Mouse (Mus musculus): ENCODE data around the gene Atp13a1. TPM values are rescaled to one million over a fixed set of nuclear protein-coding genes. Genes with fewer than 3 reads are reported as not detected.

Atp13a1 gene
- total RNA-seq (2014; rRNA removed) (85.9 and 93.1 TPM in 2 replicates), polyA plus RNA-seq (2015; fragmentation: Nextera tagmentation; extraction: Ambion mirVana) (38.9 and 39.1 TPM in 2 replicates)

- Histone ChIP-seq H3K9me3 (ENCODE audit: low read length) (no peaks in the 10 kb centered on the region), H3K36me3 (ENCODE audit: insufficient read depth, low read length) (peaks cover 11% of the 10 kb centered on the region), H3K4me3 (ENCODE audit: low read length) (peak within 1 kb of the TSS; percentile 91), H3K27ac (peak within 1 kb of the TSS; percentile 87), H3K4me2 (ENCODE audit: low read depth, low read length) (peak within 1 kb of the TSS; percentile 86), H3K9ac (replicated peaks; ENCODE audit: low read length) (peak within 1 kb of the TSS; percentile 94), H3K4me1 (ENCODE audit: insufficient read depth, low read length) (peaks cover 15% of the 10 kb centered on the region; the same call in 1 of the 2 replicates), H3K27me3 (ENCODE audit: insufficient read depth, low read length) (no peaks in the 10 kb centered on the region)
- WGBS = under 1% methylated on average over 38 of the region's 38 CpGs
- ATAC-seq = peak; percentile 96
- TF ChIP-seq CTCF (IDR thresholded peaks at IDR 0.05; ENCODE audit: low read depth) = peak; percentile 33; the same call in 1 of the 2 replicates
- DNase-seq (ENCODE audit: low spot score) = peak; percentile 93
Observed at GRCm38 (mm10) chr8:69790773-69791367, at the start of gene Atp13a1, which contains the start of gene Zfp866. Atp13a1 (plus strand) TSS chr8:69791163. Zfp866 (minus strand) TSS chr8:69791178.

GRCm38 (mm10) chr8:69741231-69741630 lies 49.7 kb upstream of the Atp13a1 start:
- ATAC-seq = no peak
- no peak overlapping the region for H3K9ac ChIP-seq (replicated peaks; ENCODE audit: low read length)
- WGBS = 85% methylated on average over 2 of the region's 2 CpGs

GRCm38 (mm10) chr8:69749544-69750454 lies 41.2 kb upstream of the Atp13a1 start, which contains the start of gene Zfp963:
Zfp963 (minus strand) TSS chr8:69749970.
- H3K27ac ChIP-seq = peak within 1 kb of the TSS; percentile 100
- peak within 1 kb of the TSS; percentile 74 for H3K4me3 ChIP-seq (ENCODE audit: low read length)
- H3K4me1 ChIP-seq (ENCODE audit: insufficient read depth, low read length) = peaks cover 5% of the 10 kb centered on the region; the same call in 1 of the 2 replicates
- no peaks in the 10 kb centered on the region for H3K36me3 ChIP-seq (ENCODE audit: insufficient read depth, low read length)
- no peaks in the 10 kb centered on the region for H3K27me3 ChIP-seq (ENCODE audit: insufficient read depth, low read length)
- 3% methylated on average over 48 of the region's 48 CpGs for WGBS
- H3K9me3 ChIP-seq (ENCODE audit: low read length) = no peaks in the 10 kb centered on the region
- peak within 1 kb of the TSS; percentile 79 for H3K9ac ChIP-seq (replicated peaks; ENCODE audit: low read length)
- DNase-seq (ENCODE audit: low spot score) (peak; percentile 97), ATAC-seq (peak; percentile 99)
- H3K4me2 ChIP-seq (ENCODE audit: low read depth, low read length) = peak within 1 kb of the TSS; percentile 49
- no peak for TF ChIP-seq CTCF (IDR thresholded peaks at IDR 0.05; ENCODE audit: low read depth)

More at GRCm38 (mm10) chr8:69741231-69741630, 49.7 kb upstream of the Atp13a1 start:
- H3K27ac ChIP-seq = no peak overlapping the region
- H3K27me3 ChIP-seq (ENCODE audit: insufficient read depth, low read length) = no peaks in the 10 kb centered on the region
- no peak for TF ChIP-seq CTCF (IDR thresholded peaks at IDR 0.05; ENCODE audit: low read depth)
- H3K36me3 ChIP-seq (ENCODE audit: insufficient read depth, low read length) = peaks cover 5% of the 10 kb centered on the region; the same call in 1 of the 2 replicates
- no peak for DNase-seq (ENCODE audit: low spot score)
- H3K4me1 ChIP-seq (ENCODE audit: insufficient read depth, low read length) = no peaks in the 10 kb centered on the region
- no peak overlapping the region for H3K4me3 ChIP-seq (ENCODE audit: low read length)
- no peak overlapping the region for H3K4me2 ChIP-seq (ENCODE audit: low read depth, low read length)
- no peaks in the 10 kb centered on the region for H3K9me3 ChIP-seq (ENCODE audit: low read length)

GRCm38 (mm10) chr8:69752437-69752836 lies 38.5 kb upstream of the Atp13a1 start:
- no peaks in the 10 kb centered on the region for H3K27me3 ChIP-seq (ENCODE audit: insufficient read depth, low read length)
- ATAC-seq (no peak), DNase-seq (ENCODE audit: low spot score) (no peak)
- H3K36me3 ChIP-seq (ENCODE audit: insufficient read depth, low read length) = no peaks in the 10 kb centered on the region
- H3K9ac ChIP-seq (replicated peaks; ENCODE audit: low read length) = no peak overlapping the region
- TF ChIP-seq CTCF (IDR thresholded peaks at IDR 0.05; ENCODE audit: low read depth) = no peak
- no peak overlapping the region for H3K27ac ChIP-seq
- no peak overlapping the region for H3K4me2 ChIP-seq (ENCODE audit: low read depth, low read length)
- H3K4me1 ChIP-seq (ENCODE audit: insufficient read depth, low read length) = peaks cover 5% of the 10 kb centered on the region; the same call in 1 of the 2 replicates
- 92% methylated on average over 2 of the region's 2 CpGs for WGBS
- no peak overlapping the region for H3K4me3 ChIP-seq (ENCODE audit: low read length)
- no peaks in the 10 kb centered on the region for H3K9me3 ChIP-seq (ENCODE audit: low read length)

GRCm38 (mm10) chr8:69758316-69758715 lies 32.6 kb upstream of the Atp13a1 start:
- no peak overlapping the region for H3K27ac ChIP-seq
- no peak overlapping the region for H3K4me3 ChIP-seq (ENCODE audit: low read length)
- no peak overlapping the region for H3K9ac ChIP-seq (replicated peaks; ENCODE audit: low read length)
- no peaks in the 10 kb centered on the region for H3K27me3 ChIP-seq (ENCODE audit: insufficient read depth, low read length)
- ATAC-seq (no peak), DNase-seq (ENCODE audit: low spot score) (no peak)
- peaks cover 7% of the 10 kb centered on the region; the same call in 1 of the 2 replicates for H3K36me3 ChIP-seq (ENCODE audit: insufficient read depth, low read length)
- no peak overlapping the region for H3K4me2 ChIP-seq (ENCODE audit: low read depth, low read length)
- no peaks in the 10 kb centered on the region for H3K4me1 ChIP-seq (ENCODE audit: insufficient read depth, low read length)
- WGBS = 97% methylated on average over 5 of the region's 5 CpGs
- no peaks in the 10 kb centered on the region for H3K9me3 ChIP-seq (ENCODE audit: low read length)
- peak; percentile 28; the same call in 1 of the 2 replicates for TF ChIP-seq CTCF (IDR thresholded peaks at IDR 0.05; ENCODE audit: low read depth)

GRCm38 (mm10) chr8:69761814-69762445 lies 29.0 kb upstream of the Atp13a1 start:
- no peak overlapping the region for H3K4me3 ChIP-seq (ENCODE audit: low read length)
- no peaks in the 10 kb centered on the region for H3K4me1 ChIP-seq (ENCODE audit: insufficient read depth, low read length)
- no peaks in the 10 kb centered on the region for H3K27me3 ChIP-seq (ENCODE audit: insufficient read depth, low read length)
- 88% methylated on average over 4 of the region's 4 CpGs for WGBS
- DNase-seq (ENCODE audit: low spot score) (no peak), ATAC-seq (no peak)
- no peaks in the 10 kb centered on the region for H3K9me3 ChIP-seq (ENCODE audit: low read length)
- no peak overlapping the region for H3K4me2 ChIP-seq (ENCODE audit: low read depth, low read length)
- H3K27ac ChIP-seq = no peak overlapping the region
- no peak for TF ChIP-seq CTCF (IDR thresholded peaks at IDR 0.05; ENCODE audit: low read depth)
- no peak overlapping the region for H3K9ac ChIP-seq (replicated peaks; ENCODE audit: low read length)
- H3K36me3 ChIP-seq (ENCODE audit: insufficient read depth, low read length) = peaks cover 39% of the 10 kb centered on the region
